Comparison of ENCODE assay signal across 21 mouse cellular contexts in the genomic region with DNA sequence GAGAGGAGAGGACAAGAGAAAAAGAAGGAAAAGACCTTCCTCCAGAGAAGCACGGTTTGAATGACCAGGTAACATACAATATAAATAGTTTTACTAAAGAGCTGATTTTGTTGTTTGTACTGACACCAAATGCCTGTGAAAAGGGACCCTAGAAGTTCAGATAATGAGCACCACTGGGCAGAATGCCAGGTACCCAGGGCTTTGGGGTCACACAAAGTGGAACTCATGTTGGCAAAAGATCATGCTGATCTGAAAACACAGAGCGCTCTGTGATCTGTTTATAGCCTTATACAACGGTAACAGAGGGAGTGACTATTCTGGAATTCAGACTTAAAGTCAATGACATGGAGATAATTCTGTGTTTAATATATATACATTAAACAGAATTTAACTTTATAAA. TPM values are rescaled to one million over a fixed set of nuclear protein-coding genes. Genes with fewer than 3 reads are reported as not detected.
"Had no signal": no experiment of that assay in that cellular context is flagged by ENCODE, and none has a peak within 500 bp of the region (broad histone marks: within the 10 kb centered on the region; RNA-seq: fewer than 3 reads in every experiment).

No protein-coding gene starts in this region.

- H3K27ac ChIP-seq: limb, embryonic 10.5 days; limb, embryonic 13.5 days; liver, embryonic 12.5 days; liver, embryonic 15.5 days; lung, embryonic 15.5 days; midbrain, embryonic 10.5 days; neural tube, embryonic 12.5 days; neural tube, embryonic 15.5 days had no signal

- ATAC-seq: liver, embryonic 12.5 days had no signal

- H3K4me2 ChIP-seq: limb, embryonic 13.5 days; liver, embryonic 12.5 days; liver, embryonic 15.5 days; lung, embryonic 15.5 days; neural tube, embryonic 12.5 days; neural tube, embryonic 15.5 days had no signal

- H3K36me3 ChIP-seq: limb, embryonic 10.5 days; limb, embryonic 13.5 days; liver, embryonic 12.5 days; liver, embryonic 15.5 days; lung, embryonic 15.5 days; midbrain, embryonic 10.5 days; neural tube, embryonic 12.5 days; neural tube, embryonic 15.5 days had no signal

- DNase-seq: kidney, adult 9 months; kidney, postnatal 14 days; kidney, postnatal 4 days; liver; lung, adult 18-20 months; lung, postnatal 10 days; lung, postnatal 36 days; midbrain, embryonic 14.5 days; thymus, adult 18-20 months; thymus, postnatal 36 days had no signal

- H3K4me1 ChIP-seq: limb, embryonic 10.5 days; limb, embryonic 13.5 days; liver, embryonic 12.5 days; liver, embryonic 15.5 days; lung, embryonic 15.5 days; megakaryocyte, embryonic 14.5 days; midbrain, embryonic 10.5 days; neural tube, embryonic 12.5 days; neural tube, embryonic 15.5 days had no signal

- H3K27me3 ChIP-seq: limb, embryonic 13.5 days; liver, embryonic 12.5 days; liver, embryonic 15.5 days; lung, embryonic 15.5 days; neural tube, embryonic 12.5 days; neural tube, embryonic 15.5 days had no signal

- H3K4me3 ChIP-seq: limb, embryonic 10.5 days; limb, embryonic 13.5 days; liver, embryonic 12.5 days; liver, embryonic 15.5 days; lung, embryonic 15.5 days; megakaryocyte, embryonic 14.5 days; midbrain, embryonic 10.5 days; neural tube, embryonic 12.5 days; neural tube, embryonic 15.5 days had no signal

- H3K9ac ChIP-seq: limb, embryonic 13.5 days; liver, embryonic 12.5 days; liver, embryonic 15.5 days; lung, embryonic 15.5 days; neural tube, embryonic 12.5 days; neural tube, embryonic 15.5 days had no signal

- H3K9me3 ChIP-seq: limb, embryonic 10.5 days; liver, embryonic 15.5 days had no signal

RNA-seq across cellular contexts. Expression of a gene that starts 11.8 kb away (rescaled TPM):
- total RNA-seq: left cerebral cortex, postnatal 14 days had no signal
- polyA plus RNA-seq: midbrain, embryonic 10.5 days; midbrain, embryonic 14.5 days; small intestine, adult 2 months had no signal
